Mouse (Mus musculus): Measurements from ENCODE around the gene Ethe1.

DNA sequence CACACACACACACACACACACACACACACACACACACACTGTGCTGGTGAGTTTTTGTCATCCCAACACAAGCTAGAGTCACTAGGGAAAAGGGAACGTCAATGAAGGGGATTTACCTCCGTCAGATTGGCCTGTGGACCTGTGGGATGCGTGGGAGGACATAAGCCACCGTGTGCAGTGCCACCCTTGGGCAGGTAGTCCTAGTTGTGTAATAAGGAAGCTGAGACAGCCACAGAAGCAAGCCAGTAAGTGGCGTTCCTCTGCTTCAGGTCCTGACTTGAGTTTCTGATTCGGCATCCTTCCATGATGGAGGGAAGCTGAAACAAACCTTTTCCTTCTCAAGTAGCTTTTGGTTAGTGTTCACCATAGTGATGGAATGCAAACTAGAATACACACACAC, 57.1 kb downstream of the Ethe1 start:
- TF ChIP-seq POLR2A (IDR thresholded peaks at IDR 0.05; ENCODE audit: insufficient read length, low read depth) (no peak), MYOD1 (IDR thresholded peaks at IDR 0.05; ENCODE audit: control insufficient read depth in 1 of 3, insufficient read length in 2 of 3, low read depth in 2 of 3) (no peak), MAX (IDR thresholded peaks at IDR 0.05; ENCODE audit: low read depth) (no peak), MYOG (IDR thresholded peaks at IDR 0.05; ENCODE audit: control insufficient read depth in 1 of 3, insufficient read depth in 1 of 3, insufficient read length in 2 of 3, low read depth in 2 of 3) (no peak), POLR2AphosphoS2 (IDR thresholded peaks at IDR 0.05; ENCODE audit: insufficient read length, low read depth) (no peak), USF1 (IDR thresholded peaks at IDR 0.05; ENCODE audit: low read depth) (no peak)

All from myocyte (in vitro differentiated cells).